29 mouse cellular contexts compared by ENCODE assay signal in the genomic region with DNA sequence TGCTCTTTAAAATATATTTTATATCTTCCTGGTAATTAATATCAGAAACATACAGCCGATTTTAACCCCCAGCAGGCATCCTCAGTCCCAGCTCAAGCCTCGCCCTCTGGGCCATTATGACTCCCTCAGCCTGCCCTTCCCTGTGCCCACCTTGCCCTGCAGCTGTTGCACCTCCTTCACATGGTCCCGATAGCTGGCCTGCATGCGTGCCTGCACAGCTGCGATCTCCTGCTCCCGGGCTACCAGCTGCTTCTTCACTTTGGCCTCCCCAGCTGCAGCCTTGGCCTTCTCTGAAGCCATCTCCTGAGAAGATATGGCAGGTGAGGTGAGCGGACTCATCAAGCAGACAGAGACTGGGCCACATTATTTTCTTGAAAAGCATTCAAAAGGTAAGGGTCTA.
"Had no signal": no experiment of that assay in that cellular context is flagged by ENCODE, and none has a peak within 500 bp of the region (broad histone marks: within the 10 kb centered on the region; RNA-seq: fewer than 3 reads in every experiment).

No protein-coding gene starts in this region.

- H3K4me2 ChIP-seq: heart, embryonic 11.5 days; heart, embryonic 12.5 days; heart, embryonic 13.5 days; heart, embryonic 15.5 days; hindbrain, embryonic 12.5 days; hindbrain, embryonic 13.5 days; hindbrain, embryonic 14.5 days; hindbrain, embryonic 15.5 days; intestine, embryonic 15.5 days; kidney, embryonic 15.5 days had no signal

- DNase-seq: heart, postnatal 10 days; heart, postnatal 14 days; heart, postnatal 36 days; heart, postnatal 4 days; kidney, adult 11 months; kidney, adult 18-20 months; kidney, adult 8-10 months; kidney, adult 9 months; kidney, postnatal 10 days; kidney, postnatal 14 days; kidney, postnatal 36 days; kidney, postnatal 4 days; layer of hippocampus, adult 9-11 months; layer of hippocampus, postnatal 36 days had no signal

- H3K4me1 ChIP-seq: heart, embryonic 15.5 days; hindbrain, embryonic 10.5 days; hindbrain, embryonic 12.5 days; hindbrain, embryonic 13.5 days; hindbrain, embryonic 15.5 days; intestine, embryonic 15.5 days; kidney, embryonic 15.5 days had no signal

- H3K27me3 ChIP-seq: heart, embryonic 12.5 days; heart, embryonic 13.5 days; heart, embryonic 15.5 days; hindbrain, embryonic 12.5 days; hindbrain, embryonic 13.5 days; hindbrain, embryonic 15.5 days; intestine, embryonic 15.5 days; kidney, embryonic 15.5 days had no signal

- H3K4me3 ChIP-seq: heart, embryonic 10.5 days; heart, embryonic 12.5 days; heart, embryonic 13.5 days; heart, embryonic 15.5 days; hindbrain, embryonic 10.5 days; hindbrain, embryonic 12.5 days; hindbrain, embryonic 13.5 days; hindbrain, embryonic 15.5 days; intestine, embryonic 15.5 days; kidney, embryonic 15.5 days; layer of hippocampus, adult 2 months had no signal

- H3K27ac ChIP-seq: heart, embryonic 10.5 days; heart, embryonic 13.5 days; heart, embryonic 15.5 days; hindbrain, embryonic 10.5 days; hindbrain, embryonic 12.5 days; hindbrain, embryonic 13.5 days; hindbrain, embryonic 14.5 days; hindbrain, embryonic 15.5 days; hindbrain, postnatal 0 days; intestine, embryonic 15.5 days; kidney, embryonic 15.5 days; kidney, postnatal 0 days; layer of hippocampus, adult 2 months had no signal
